Mouse (Mus musculus): Measurements from ENCODE around the gene Glis2. TPM values are rescaled to one million over a fixed set of nuclear protein-coding genes. Genes with fewer than 3 reads are reported as not detected.

Glis2 gene
- polyA plus RNA-seq, 1 experiment, result 23.6 TPM

DNA sequence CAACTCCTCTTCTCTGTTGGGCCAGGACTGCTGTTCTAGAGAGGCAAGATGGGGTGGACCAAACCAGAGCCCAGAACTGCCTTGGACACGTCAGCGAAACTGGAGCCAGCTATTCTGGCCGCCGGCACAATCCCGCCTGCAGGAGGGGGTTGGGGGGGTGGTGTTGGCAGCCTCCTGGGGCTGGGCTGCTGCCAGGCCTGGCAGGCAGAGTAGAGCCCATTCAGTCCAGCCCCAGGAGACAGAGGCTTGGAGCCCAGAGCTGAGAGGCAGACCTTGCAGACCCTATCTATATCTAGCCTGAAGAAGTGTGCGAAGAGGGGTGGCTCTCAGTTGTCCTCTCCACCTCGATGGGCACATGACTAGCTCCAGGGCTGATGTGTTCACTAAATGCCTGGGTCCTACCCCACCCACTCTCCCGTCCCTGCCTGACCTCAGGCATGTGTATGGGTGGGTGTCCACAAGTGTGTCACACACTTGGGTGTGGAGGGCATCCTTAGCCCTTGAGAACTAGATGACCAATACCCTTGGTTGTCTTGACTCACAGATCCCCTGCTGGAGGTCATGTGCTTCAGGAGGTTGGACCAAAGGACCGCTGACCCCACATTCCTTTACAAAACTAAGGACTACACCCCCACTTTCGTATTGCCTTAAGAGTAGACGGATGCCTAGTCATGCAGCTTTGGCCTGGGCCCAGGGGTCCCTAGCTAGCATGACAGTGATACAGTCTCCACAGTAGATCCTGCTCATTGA lies 49.3 kb downstream of the Glis2 start:
- TF ChIP-seq FOSL1 (IDR thresholded peaks at IDR 0.05; ENCODE audit: insufficient read depth, low read length, poor library complexity, severe bottlenecking) (no peak), MAX (IDR thresholded peaks at IDR 0.05) (peak; percentile 86), CEBPB (IDR thresholded peaks at IDR 0.05; ENCODE audit: low read depth) (no peak), USF1 (IDR thresholded peaks at IDR 0.05; ENCODE audit: low read depth) (peak; percentile 82)
- Histone ChIP-seq H3K79me3 (ENCODE audit: low read depth) (peaks cover 53% of the 10 kb centered on the region), H3ac (ENCODE audit: control insufficient read depth, insufficient read length, low read depth) (no peak overlapping the region), H3K27me3 (ENCODE audit: control insufficient read depth, insufficient read depth, insufficient read length) (no peaks in the 10 kb centered on the region), H3K79me2 (ENCODE audit: control insufficient read depth, insufficient read depth) (peaks cover 86% of the 10 kb centered on the region), H3K36me3 (ENCODE audit: control insufficient read depth, insufficient read depth) (peaks cover 33% of the 10 kb centered on the region), H3K4me3 (ENCODE audit: insufficient read depth, poor library complexity, severe bottlenecking) (no peak overlapping the region)

DNA sequence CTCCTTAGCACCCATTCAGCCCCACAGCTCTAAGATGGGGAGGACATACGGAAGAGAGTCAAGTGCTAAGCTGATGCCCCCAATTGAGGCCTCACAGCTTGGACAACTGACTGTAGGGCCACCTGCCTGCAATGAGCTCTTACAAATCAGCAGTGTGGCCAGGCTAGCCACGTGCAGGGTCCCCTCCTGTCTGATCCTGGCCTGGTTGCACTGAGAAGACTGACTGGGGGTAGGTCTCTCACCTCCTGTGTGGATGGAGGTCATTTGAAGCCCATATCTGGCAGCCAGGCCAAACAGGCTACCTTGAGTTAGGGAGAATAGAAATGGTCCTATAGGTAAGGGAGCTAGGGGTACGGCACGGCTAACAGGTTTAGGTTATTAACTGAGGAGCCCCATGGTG lies 51.4 kb downstream of the Glis2 start:
- no peak overlapping the region for H3ac ChIP-seq (ENCODE audit: control insufficient read depth, insufficient read length, low read depth)
- H3K36me3 ChIP-seq (ENCODE audit: control insufficient read depth, insufficient read depth), result peaks cover 53% of the 10 kb centered on the region
- H3K4me3 ChIP-seq (ENCODE audit: insufficient read depth, poor library complexity, severe bottlenecking), result no peak overlapping the region
- peaks cover 94% of the 10 kb centered on the region for H3K79me2 ChIP-seq (ENCODE audit: control insufficient read depth, insufficient read depth)
- TF ChIP-seq FOSL1 (IDR thresholded peaks at IDR 0.05; ENCODE audit: insufficient read depth, low read length, poor library complexity, severe bottlenecking) (no peak), MYOD1 (IDR thresholded peaks at IDR 0.05; ENCODE audit: control insufficient read depth, insufficient read length, low read depth) (no peak), MYOG (IDR thresholded peaks at IDR 0.05; ENCODE audit: control insufficient read depth, extremely low read depth, insufficient read length) (no peak), USF1 (IDR thresholded peaks at IDR 0.05; ENCODE audit: low read depth) (no peak), CEBPB (IDR thresholded peaks at IDR 0.05; ENCODE audit: low read depth) (no peak), MAX (IDR thresholded peaks at IDR 0.05) (no peak), CTCF (IDR thresholded peaks at IDR 0.05; ENCODE audit: control insufficient read depth, insufficient read depth, insufficient read length) (no peak)
- H3K27me3 ChIP-seq (ENCODE audit: control insufficient read depth, insufficient read depth, insufficient read length), result no peaks in the 10 kb centered on the region
- peaks cover 61% of the 10 kb centered on the region for H3K79me3 ChIP-seq (ENCODE audit: low read depth)

DNA sequence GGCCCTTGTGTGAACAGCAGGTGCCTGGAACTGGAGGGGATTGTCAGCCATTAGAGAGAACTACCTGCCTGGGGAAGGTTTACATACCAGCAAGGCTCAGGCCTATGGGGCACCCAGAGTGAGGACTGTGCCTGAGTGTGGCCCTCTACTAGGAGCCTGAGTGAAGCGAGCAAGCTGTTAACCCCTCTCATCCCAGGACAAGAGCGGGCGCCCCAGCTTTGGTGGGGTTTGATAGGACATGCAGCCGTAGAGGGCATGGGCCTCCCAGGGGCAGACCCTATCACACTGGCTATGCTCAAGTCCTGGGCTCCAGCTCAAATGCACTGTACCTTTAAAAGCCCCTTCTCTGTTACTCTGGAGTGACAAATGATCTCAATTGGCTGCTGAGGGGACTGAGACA lies 52.3 kb downstream of the Glis2 start:
- Histone ChIP-seq H3K36me3 (ENCODE audit: control insufficient read depth, insufficient read depth) (peaks cover 61% of the 10 kb centered on the region), H3K4me3 (ENCODE audit: insufficient read depth, poor library complexity, severe bottlenecking) (no peak overlapping the region), H3K79me3 (ENCODE audit: low read depth) (peaks cover 62% of the 10 kb centered on the region), H3ac (ENCODE audit: control insufficient read depth, insufficient read length, low read depth) (peak overlapping the region; percentile 9), H3K79me2 (ENCODE audit: control insufficient read depth, insufficient read depth) (peaks cover 94% of the 10 kb centered on the region), H3K27me3 (ENCODE audit: control insufficient read depth, insufficient read depth, insufficient read length) (no peaks in the 10 kb centered on the region)
- TF ChIP-seq CEBPB (IDR thresholded peaks at IDR 0.05; ENCODE audit: low read depth) (no peak), MYOD1 (IDR thresholded peaks at IDR 0.05; ENCODE audit: control insufficient read depth, insufficient read length, low read depth) (no peak), MYOG (IDR thresholded peaks at IDR 0.05; ENCODE audit: control insufficient read depth, extremely low read depth, insufficient read length) (no peak), FOSL1 (IDR thresholded peaks at IDR 0.05; ENCODE audit: insufficient read depth, low read length, poor library complexity, severe bottlenecking) (no peak), CTCF (IDR thresholded peaks at IDR 0.05; ENCODE audit: control insufficient read depth, insufficient read depth, insufficient read length) (no peak), USF1 (IDR thresholded peaks at IDR 0.05; ENCODE audit: low read depth) (no peak), MAX (IDR thresholded peaks at IDR 0.05) (no peak)

DNA sequence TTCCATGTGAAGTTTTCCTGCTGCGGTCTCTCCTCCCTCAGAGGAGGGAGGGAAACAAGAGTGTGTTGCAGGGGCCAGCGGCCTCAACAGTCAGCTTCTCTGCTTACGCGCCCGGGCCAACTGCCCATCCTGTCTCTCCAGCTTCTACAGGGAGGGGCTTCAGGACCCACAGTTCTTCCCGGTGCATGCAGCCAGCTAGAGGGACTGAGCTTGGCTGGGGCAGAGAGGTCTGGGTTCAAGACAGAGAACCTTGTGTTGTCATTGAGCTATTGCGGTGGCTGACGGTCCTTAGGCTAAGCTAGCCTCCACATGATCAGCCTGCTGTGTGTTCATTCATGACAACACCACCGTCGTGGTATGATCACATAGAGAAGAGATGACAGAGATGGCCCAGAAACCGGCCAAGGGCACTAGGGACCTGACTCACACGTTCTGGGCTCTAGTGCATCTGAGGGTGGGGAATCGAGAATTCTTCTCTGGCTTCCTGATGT lies 53.2 kb downstream of the Glis2 start:
- Histone ChIP-seq H3K79me2 (ENCODE audit: control insufficient read depth, insufficient read depth) (peaks cover 94% of the 10 kb centered on the region), H3K36me3 (ENCODE audit: control insufficient read depth, insufficient read depth) (peaks cover 68% of the 10 kb centered on the region), H3K79me3 (ENCODE audit: low read depth) (peaks cover 58% of the 10 kb centered on the region), H3K4me3 (ENCODE audit: insufficient read depth, poor library complexity, severe bottlenecking) (no peak overlapping the region), H3ac (ENCODE audit: control insufficient read depth, insufficient read length, low read depth) (peak overlapping the region; percentile 22), H3K27me3 (ENCODE audit: control insufficient read depth, insufficient read depth, insufficient read length) (no peaks in the 10 kb centered on the region)
- TF ChIP-seq USF1 (IDR thresholded peaks at IDR 0.05; ENCODE audit: low read depth) (peak; percentile 41), MAX (IDR thresholded peaks at IDR 0.05) (peak; percentile 82), CTCF (IDR thresholded peaks at IDR 0.05; ENCODE audit: control insufficient read depth, insufficient read depth, insufficient read length) (no peak)

DNA sequence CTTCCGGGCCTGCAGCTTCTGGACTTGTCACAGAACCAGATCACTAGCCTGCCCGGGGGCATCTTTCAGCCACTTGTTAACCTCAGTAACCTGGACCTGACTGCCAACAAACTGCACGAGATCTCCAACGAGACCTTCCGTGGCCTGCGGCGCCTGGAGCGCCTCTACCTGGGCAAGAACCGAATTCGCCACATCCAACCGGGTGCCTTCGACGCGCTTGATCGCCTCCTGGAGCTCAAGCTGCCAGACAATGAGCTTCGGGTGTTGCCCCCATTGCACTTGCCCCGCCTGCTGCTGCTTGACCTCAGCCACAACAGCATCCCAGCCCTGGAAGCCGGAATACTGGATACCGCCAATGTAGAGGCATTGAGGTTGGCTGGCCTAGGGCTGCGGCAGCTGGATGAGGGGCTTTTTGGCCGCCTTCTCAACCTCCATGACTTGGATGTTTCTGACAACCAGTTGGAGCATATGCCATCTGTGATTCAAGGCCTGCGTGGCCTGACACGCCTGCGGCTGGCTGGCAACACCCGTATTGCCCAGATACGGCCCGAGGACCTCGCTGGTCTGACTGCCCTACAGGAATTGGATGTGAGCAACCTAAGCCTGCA lies 54.0 kb downstream of the Glis2 start:
- no peaks in the 10 kb centered on the region for H3K27me3 ChIP-seq (ENCODE audit: control insufficient read depth, insufficient read depth, insufficient read length)
- TF ChIP-seq MYOG (IDR thresholded peaks at IDR 0.05; ENCODE audit: control insufficient read depth, extremely low read depth, insufficient read length) (no peak), CTCF (IDR thresholded peaks at IDR 0.05; ENCODE audit: control insufficient read depth, insufficient read depth, insufficient read length) (no peak)
- H3K4me3 ChIP-seq (ENCODE audit: insufficient read depth, poor library complexity, severe bottlenecking), result no peak overlapping the region
- H3K36me3 ChIP-seq (ENCODE audit: control insufficient read depth, insufficient read depth), result peaks cover 75% of the 10 kb centered on the region
- peak overlapping the region; percentile 31 for H3ac ChIP-seq (ENCODE audit: control insufficient read depth, insufficient read length, low read depth)
- H3K79me3 ChIP-seq (ENCODE audit: low read depth), result peaks cover 51% of the 10 kb centered on the region
- H3K79me2 ChIP-seq (ENCODE audit: control insufficient read depth, insufficient read depth), result peaks cover 87% of the 10 kb centered on the region

DNA sequence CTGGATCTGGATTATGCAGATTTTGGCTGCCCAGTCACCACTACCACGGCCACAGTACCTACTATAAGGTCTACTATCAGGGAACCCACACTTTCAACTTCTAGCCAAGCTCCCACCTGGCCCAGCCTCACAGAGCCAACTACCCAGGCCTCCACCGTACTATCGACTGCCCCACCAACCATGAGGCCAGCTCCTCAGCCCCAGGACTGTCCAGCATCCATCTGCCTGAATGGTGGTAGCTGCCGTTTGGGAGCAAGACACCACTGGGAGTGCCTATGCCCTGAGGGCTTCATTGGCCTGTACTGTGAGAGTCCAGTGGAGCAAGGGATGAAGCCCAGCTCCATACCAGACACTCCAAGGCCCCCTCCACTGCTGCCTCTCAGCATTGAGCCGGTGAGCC lies 54.7 kb downstream of the Glis2 start:
- peaks cover 82% of the 10 kb centered on the region for H3K36me3 ChIP-seq (ENCODE audit: control insufficient read depth, insufficient read depth)
- no peak for TF ChIP-seq MAX (IDR thresholded peaks at IDR 0.05)
- no peak for TF ChIP-seq CTCF (IDR thresholded peaks at IDR 0.05; ENCODE audit: control insufficient read depth, insufficient read depth, insufficient read length)
- no peak for TF ChIP-seq MYOG (IDR thresholded peaks at IDR 0.05; ENCODE audit: control insufficient read depth, extremely low read depth, insufficient read length)
- no peak for TF ChIP-seq CEBPB (IDR thresholded peaks at IDR 0.05; ENCODE audit: low read depth)
- no peak for TF ChIP-seq FOSL1 (IDR thresholded peaks at IDR 0.05; ENCODE audit: insufficient read depth, low read length, poor library complexity, severe bottlenecking)
- TF ChIP-seq USF1 (IDR thresholded peaks at IDR 0.05; ENCODE audit: low read depth), result no peak
- no peak for TF ChIP-seq MYOD1 (IDR thresholded peaks at IDR 0.05; ENCODE audit: control insufficient read depth, insufficient read length, low read depth)

More for the DNA sequence above, 54.7 kb downstream of the Glis2 start:
- no peaks in the 10 kb centered on the region for H3K27me3 ChIP-seq (ENCODE audit: control insufficient read depth, insufficient read depth, insufficient read length)
- H3ac ChIP-seq (ENCODE audit: control insufficient read depth, insufficient read length, low read depth), result no peak overlapping the region
- peaks cover 85% of the 10 kb centered on the region for H3K79me2 ChIP-seq (ENCODE audit: control insufficient read depth, insufficient read depth)
- peaks cover 50% of the 10 kb centered on the region for H3K79me3 ChIP-seq (ENCODE audit: low read depth)
- H3K4me3 ChIP-seq (ENCODE audit: insufficient read depth, poor library complexity, severe bottlenecking), result no peak overlapping the region

Data from C2C12 (cell line).